Mouse (Mus musculus) limb, embryonic 11.5 days (tissue): ENCODE results near the gene Zfp984. TPM values are rescaled to one million over a fixed set of nuclear protein-coding genes. Genes with fewer than 3 reads are reported as not detected.
"Not testable (repeated sequence)": the region's sequence is repeated elsewhere in the genome, so short reads cannot be mapped to it uniquely, and the experiment has no call there.

ENCODE experiments used
- ATAC-seq: fragments of 200-750 bp; cut with Nextera tagmentation; 2 replicates; pipeline ENCODE4 v1.8.0; 2017; ENCODE audit warnings: low read depth; ENCODE audit not compliant: insufficient number of reproducible peaks, low FRiP score, low TSS enrichment
- DNase-seq: peaks from one replicate; pipeline ENCODE4 v3.0.0-alpha.2; 2015; ENCODE audit warnings: low spot score
- H3K27ac ChIP-seq: fragments of 300-500 bp; sonication (generic); replicated peaks from 2 replicates; pipeline ENCODE4 v1.5.1; 2014; ENCODE audit warnings: low read depth, mild to moderate bottlenecking, low read length
- H3K27me3 ChIP-seq: fragments of 300-500 bp; sonication (generic); 2 replicates; pipeline ENCODE4 v1.6.1; 2014; ENCODE audit warnings: mild to moderate bottlenecking, low read length, mixed read lengths; ENCODE audit not compliant: control insufficient read depth, insufficient read depth
- H3K36me3 ChIP-seq: fragments of 300-500 bp; sonication (generic); 2 replicates; pipeline ENCODE4 v1.6.1; 2014; ENCODE audit warnings: mild to moderate bottlenecking, low read length, moderate library complexity, mixed read lengths; ENCODE audit not compliant: control insufficient read depth, insufficient read depth
- H3K4me1 ChIP-seq: fragments of 300-500 bp; sonication (generic); 2 replicates; pipeline ENCODE4 v1.6.1; 2014; ENCODE audit warnings: low read length, mixed read lengths; ENCODE audit not compliant: control insufficient read depth, insufficient read depth
- H3K4me2 ChIP-seq: fragments of 300-500 bp; sonication (generic); 2 replicates; pipeline ENCODE4 v1.6.1; 2014; ENCODE audit warnings: low read depth, mild to moderate bottlenecking, moderate library complexity; ENCODE audit not compliant: severe bottlenecking
- H3K4me3 ChIP-seq: fragments of 300-500 bp; sonication (generic); 2 replicates; pipeline ENCODE4 v1.5.1; 2014; ENCODE audit warnings: low read depth, low read length
- H3K9ac ChIP-seq: fragments of 300-500 bp; sonication (generic); 2 replicates; pipeline ENCODE4 v1.6.1; 2014; ENCODE audit warnings: mild to moderate bottlenecking, low read length
- H3K9me3 ChIP-seq: fragments of 300-500 bp; sonication (generic); 2 replicates; pipeline ENCODE4 v1.6.1; 2016; ENCODE audit warnings: low read length; ENCODE audit not compliant: control insufficient read depth
- WGBS: fragments of 180-500 bp; shearing (Covaris S2); extraction: QIAGEN DNeasy Blood & Tissue Kit; methylation state at CpG from one replicate; pipeline ENCODE4 v1.1.7; 2014; 5-methylcytosine and 5-hydroxymethylcytosine counted together
- polyA plus RNA-seq: library from polyadenylated mRNA; unstranded; fragments of >200 nt; fragmentation: Nextera tagmentation; extraction: Ambion mirVana; gene quantifications from 2 replicates; pipeline ENCODE4 v1.2.1, GENCODE M21; 2014

Zfp984 gene
- polyA plus RNA-seq, 1 experiment from 2014 or later: 9.5 TPM

DNA sequence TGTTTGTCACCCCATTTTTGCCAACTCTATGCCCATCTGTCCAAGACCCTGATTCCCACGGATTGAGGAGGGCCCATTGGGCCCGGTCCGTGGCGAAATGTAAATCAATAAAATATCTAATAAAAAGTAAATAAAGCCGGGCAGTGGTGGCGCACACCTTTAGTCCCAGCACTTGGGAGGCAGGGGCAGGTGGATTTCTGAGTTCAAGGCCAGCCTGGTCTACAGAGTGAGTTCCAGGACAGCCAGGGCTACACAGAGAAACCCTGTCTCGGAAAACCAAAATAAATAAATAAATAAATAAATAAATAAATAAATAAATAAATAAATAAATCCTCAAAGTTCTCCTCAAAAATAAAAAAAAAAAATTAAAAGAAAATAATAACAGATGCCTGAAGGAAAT lies 10.1 kb upstream of the Zfp984 start:
- not testable (repeated sequence) for H3K27ac ChIP-seq, H3K4me2 ChIP-seq, H3K36me3 ChIP-seq, DNase-seq, ATAC-seq, H3K27me3 ChIP-seq, H3K9ac ChIP-seq, H3K4me1 ChIP-seq, H3K4me3 ChIP-seq
- WGBS: 87% methylated on average over 7 of the region's 7 CpGs
- peaks cover 13% of the 10 kb centered on the region; the same call in 1 of the 2 replicates for H3K9me3 ChIP-seq

DNA sequence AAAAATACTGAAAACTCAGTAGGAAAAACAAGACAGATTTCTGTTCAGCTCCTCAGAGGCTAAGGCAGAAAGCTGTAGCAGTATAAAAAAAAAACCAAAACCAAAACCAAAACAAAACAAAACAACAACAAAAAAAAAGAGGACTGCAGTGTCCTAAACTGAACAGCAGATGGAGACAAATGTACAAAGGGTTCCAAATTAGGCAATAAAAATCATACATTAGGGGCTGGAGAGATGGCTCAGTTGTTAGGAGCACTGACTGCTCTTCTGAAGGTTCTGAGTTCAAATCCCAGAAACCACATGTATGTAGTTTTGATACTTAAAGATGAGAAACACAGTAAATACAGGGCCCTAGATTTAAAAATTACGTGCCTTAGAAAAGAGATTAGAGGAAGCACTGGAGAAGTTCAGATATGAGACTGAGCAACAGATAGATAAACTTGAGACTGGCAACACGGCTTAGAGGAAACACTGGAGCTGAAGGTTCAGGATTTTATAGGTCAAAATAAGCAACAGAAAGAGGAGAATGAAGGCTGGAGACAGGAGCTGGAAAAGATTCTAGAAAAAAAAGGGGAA lies 5.1 kb upstream of the Zfp984 start:
- no peak for DNase-seq
- Histone ChIP-seq H3K27me3 (no peaks in the 10 kb centered on the region), H3K4me3 (no peak overlapping the region), H3K27ac (no peak overlapping the region), H3K9ac (no peak overlapping the region), H3K4me2 (no peak overlapping the region), H3K36me3 (no peaks in the 10 kb centered on the region), H3K9me3 (no peaks in the 10 kb centered on the region), H3K4me1 (no peaks in the 10 kb centered on the region)
- 80% methylated on average over 2 of the region's 2 CpGs for WGBS
- no peak for ATAC-seq

GRCm38 (mm10) chr4:147813249-147813765 lies 3.7 kb upstream of the Zfp984 start:
- Histone ChIP-seq H3K4me3 (no peak overlapping the region), H3K27me3 (no peaks in the 10 kb centered on the region), H3K9me3 (no peaks in the 10 kb centered on the region), H3K4me1 (no peaks in the 10 kb centered on the region), H3K36me3 (no peaks in the 10 kb centered on the region), H3K4me2 (no peak overlapping the region), H3K9ac (no peak overlapping the region), H3K27ac (no peak overlapping the region)
- 50% methylated on average over 5 of the region's 5 CpGs for WGBS
- DNase-seq: no peak
- no peak for ATAC-seq

DNA sequence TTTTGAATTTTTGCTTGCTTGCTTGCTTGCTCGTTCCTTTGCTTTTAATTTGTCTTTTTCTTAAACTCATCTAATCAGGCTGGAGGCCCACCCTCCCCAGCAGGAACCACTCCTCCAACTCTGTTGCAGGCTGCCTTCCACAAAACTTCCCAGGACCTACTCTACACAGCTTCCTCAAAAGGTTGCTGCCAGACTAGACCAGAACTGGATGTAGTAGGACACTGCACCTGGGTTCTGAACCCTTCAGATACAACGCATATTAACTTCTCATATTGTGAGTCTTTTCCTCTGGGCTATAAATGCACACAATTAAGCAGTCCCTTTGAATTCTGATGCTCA lies 347 bp upstream of the Zfp984 start:
- 44% methylated on average over 2 of the region's 2 CpGs for WGBS
- Histone ChIP-seq H3K4me3 (peak overlapping the region; percentile 44; the same call in 1 of the 2 replicates), H3K4me2 (peak overlapping the region; percentile 58; the same call in 1 of the 2 replicates)
- H3K27me3 ChIP-seq, ATAC-seq, H3K27ac ChIP-seq, H3K9me3 ChIP-seq, H3K9ac ChIP-seq, DNase-seq, H3K36me3 ChIP-seq, H3K4me1 ChIP-seq: not testable (repeated sequence)

- H3K27ac ChIP-seq, H3K9ac ChIP-seq, H3K9me3 ChIP-seq, H3K4me3 ChIP-seq, H3K27me3 ChIP-seq, DNase-seq, H3K36me3 ChIP-seq, H3K4me1 ChIP-seq, ATAC-seq: not testable (repeated sequence)
- WGBS: 71% methylated on average over 4 of the region's 4 CpGs
- peak overlapping the region; percentile 58; the same call in 1 of the 2 replicates for H3K4me2 ChIP-seq
These were observed 1.1 kb downstream of the Zfp984 start for GRCm38 (mm10) chr4:147808483-147808882.

- H3K27ac ChIP-seq, H3K27me3 ChIP-seq, DNase-seq, H3K4me2 ChIP-seq, H3K4me1 ChIP-seq, H3K4me3 ChIP-seq, H3K9me3 ChIP-seq, H3K9ac ChIP-seq, H3K36me3 ChIP-seq, ATAC-seq: not testable (repeated sequence)
- 96% methylated on average over 1 of the region's 1 CpGs for WGBS
These were observed 14.3 kb downstream of the Zfp984 start for GRCm38 (mm10) chr4:147795308-147795707.

DNA sequence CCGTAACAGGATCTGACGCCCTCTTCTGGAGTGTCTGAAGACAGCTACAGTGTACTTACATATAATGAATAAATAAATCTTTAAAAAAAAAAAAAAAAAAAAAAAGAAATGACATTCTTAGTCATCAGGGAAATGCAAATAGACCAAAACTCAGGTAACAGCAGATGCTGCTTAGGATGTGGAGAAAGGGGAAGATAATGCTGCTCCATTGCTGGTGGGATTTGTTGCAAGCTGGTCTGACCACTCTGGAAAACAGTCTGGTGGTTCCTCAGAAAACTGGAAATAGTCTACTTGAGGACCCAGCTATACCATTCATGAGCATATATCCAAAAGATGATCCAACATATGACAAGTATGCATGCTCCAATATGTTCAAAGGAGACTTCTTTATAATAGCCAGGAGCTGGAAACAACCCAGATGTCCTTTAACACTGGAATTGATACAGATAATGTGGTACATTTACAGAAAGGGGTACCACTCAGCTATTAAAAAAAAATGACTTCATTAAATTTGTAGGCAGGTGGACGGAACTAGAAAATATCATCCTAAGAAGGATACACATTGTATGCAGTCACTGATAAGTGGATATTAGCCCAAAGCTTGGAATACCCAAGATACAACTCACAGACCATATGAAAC lies 15.4 kb downstream of the Zfp984 start:
- H3K4me3 ChIP-seq, H3K4me2 ChIP-seq, H3K9ac ChIP-seq, DNase-seq, H3K9me3 ChIP-seq, H3K27me3 ChIP-seq, H3K4me1 ChIP-seq, H3K27ac ChIP-seq, H3K36me3 ChIP-seq: not testable (repeated sequence)
- 92% methylated on average over 1 of the region's 3 CpGs for WGBS
- ATAC-seq: peak; percentile 26; the same call in 1 of the 2 replicates

GRCm38 (mm10) chr4:147793390-147793916 lies 16.1 kb downstream of the Zfp984 start:
- not testable (repeated sequence) for H3K9ac ChIP-seq, H3K36me3 ChIP-seq, H3K4me1 ChIP-seq, H3K27me3 ChIP-seq, H3K4me2 ChIP-seq, H3K27ac ChIP-seq, H3K9me3 ChIP-seq, H3K4me3 ChIP-seq, DNase-seq
- ATAC-seq: peak; percentile 48; the same call in 1 of the 2 replicates
- WGBS: 72% methylated on average over 2 of the region's 2 CpGs
